Mouse (Mus musculus): ENCODE measurements around the gene Col4a4. TPM values are rescaled to one million over a fixed set of nuclear protein-coding genes. Genes with fewer than 3 reads are reported as not detected.

Col4a4 gene
- polyA plus RNA-seq, 1 experiment from 2014 or later: 0.15 TPM

DNA sequence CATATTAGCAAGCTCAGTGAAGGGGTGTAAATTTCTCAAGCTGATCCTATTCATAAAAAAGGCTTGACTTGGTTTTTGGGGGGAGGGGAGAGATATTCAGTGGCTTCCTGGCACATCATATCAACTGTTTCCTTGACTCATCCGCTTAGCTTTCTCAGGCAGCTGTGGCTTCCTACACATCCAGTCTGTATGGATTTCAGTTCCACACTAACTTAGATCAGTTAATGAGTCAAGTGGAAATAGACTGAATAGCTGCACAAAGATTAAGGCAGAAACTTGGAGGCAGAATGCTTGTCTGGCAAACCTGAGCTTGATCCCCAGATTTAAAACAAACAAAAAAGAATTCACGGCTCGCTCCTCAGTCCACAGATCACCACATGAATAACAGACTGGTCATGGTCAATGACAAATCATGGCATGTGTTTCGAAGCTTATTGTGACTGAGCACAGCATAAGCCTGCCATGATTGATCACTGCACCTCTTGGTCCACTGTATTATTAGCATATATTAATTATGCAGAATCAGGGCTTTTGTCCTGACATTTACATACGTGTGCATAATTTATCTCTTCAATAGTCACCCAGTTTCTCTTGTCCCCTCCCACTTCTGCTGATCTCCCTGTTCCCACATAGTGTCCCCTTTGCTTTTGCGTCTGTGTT is 50.0 kb downstream of the Col4a4 start:
- ATAC-seq (ENCODE audit: low FRiP score) (peak; percentile 91), DNase-seq (ENCODE audit: low spot score) (no peak)
- Histone ChIP-seq H3K4me3 (ENCODE audit: low read depth, low read length) (no peak overlapping the region), H3K4me2 (replicated peaks; ENCODE audit: low read depth, low read length) (no peak overlapping the region), H3K9ac (ENCODE audit: low read depth, low read length) (no peak overlapping the region), H3K9me3 (ENCODE audit: control insufficient read depth, low read length) (no peaks in the 10 kb centered on the region), H3K36me3 (ENCODE audit: control insufficient read depth, insufficient read depth, low read length) (no peaks in the 10 kb centered on the region), H3K27me3 (ENCODE audit: control insufficient read depth, insufficient read depth, low read length) (no peaks in the 10 kb centered on the region), H3K4me1 (replicated peaks; ENCODE audit: control insufficient read depth, insufficient read depth, low read length) (no peaks in the 10 kb centered on the region), H3K27ac (ENCODE audit: low read depth, low read length) (no peak overlapping the region)
- 54% methylated on average over 6 of the region's 6 CpGs for WGBS

DNA sequence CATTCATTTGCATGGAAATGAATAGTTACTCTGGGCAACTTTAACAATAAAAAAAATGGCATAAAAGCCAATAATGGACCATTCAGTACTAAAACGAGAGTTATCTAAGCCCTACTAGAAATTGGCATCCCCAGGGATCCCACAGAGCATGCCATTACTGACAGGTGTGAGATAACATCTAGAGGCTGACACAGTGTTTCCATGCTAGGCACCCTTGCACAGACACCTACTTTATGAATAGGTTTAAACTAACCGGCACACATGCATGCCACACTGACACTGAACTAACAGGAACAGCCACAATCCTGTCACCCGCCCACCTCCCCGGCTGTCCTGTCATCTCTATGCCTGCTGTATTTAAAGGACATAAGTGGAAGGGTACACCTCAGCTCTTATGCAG is 58.7 kb downstream of the Col4a4 start:
- WGBS: 74% methylated on average over 4 of the region's 4 CpGs
- no peak overlapping the region for H3K4me3 ChIP-seq (ENCODE audit: low read depth, low read length)
- H3K9ac ChIP-seq (ENCODE audit: low read depth, low read length): no peak overlapping the region
- no peaks in the 10 kb centered on the region for H3K4me1 ChIP-seq (replicated peaks; ENCODE audit: control insufficient read depth, insufficient read depth, low read length)
- H3K36me3 ChIP-seq (ENCODE audit: control insufficient read depth, insufficient read depth, low read length): no peaks in the 10 kb centered on the region
- ATAC-seq (ENCODE audit: low FRiP score) (no peak), DNase-seq (ENCODE audit: low spot score) (no peak)
- no peaks in the 10 kb centered on the region for H3K27me3 ChIP-seq (ENCODE audit: control insufficient read depth, insufficient read depth, low read length)
- H3K9me3 ChIP-seq (ENCODE audit: control insufficient read depth, low read length): no peaks in the 10 kb centered on the region
- H3K27ac ChIP-seq (ENCODE audit: low read depth, low read length): no peak overlapping the region
- no peak overlapping the region for H3K4me2 ChIP-seq (replicated peaks; ENCODE audit: low read depth, low read length)

DNA sequence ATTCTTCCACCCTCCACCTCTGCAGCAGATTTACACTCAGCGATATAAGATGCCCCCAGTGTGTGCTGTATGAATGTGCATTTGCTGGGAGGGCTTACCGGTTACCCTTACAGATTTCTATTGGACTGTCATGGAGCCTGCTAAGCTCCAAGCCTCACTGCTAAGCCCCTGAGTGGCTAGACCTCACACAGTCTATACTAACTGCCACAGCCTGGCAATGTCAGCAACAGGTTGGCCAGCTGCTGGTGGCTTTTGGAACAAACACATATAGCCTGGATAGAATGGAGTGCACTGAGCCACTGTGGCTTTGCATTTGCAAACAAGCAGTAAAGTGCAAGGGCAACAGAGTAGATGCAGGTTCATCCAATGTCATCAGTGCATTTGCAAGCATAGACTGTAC is 94.7 kb downstream of the Col4a4 start:
- Histone ChIP-seq H3K9ac (ENCODE audit: low read depth, low read length) (no peak overlapping the region), H3K27ac (ENCODE audit: low read depth, low read length) (no peak overlapping the region), H3K27me3 (ENCODE audit: control insufficient read depth, insufficient read depth, low read length) (no peaks in the 10 kb centered on the region), H3K4me3 (ENCODE audit: low read depth, low read length) (no peak overlapping the region), H3K36me3 (ENCODE audit: control insufficient read depth, insufficient read depth, low read length) (no peaks in the 10 kb centered on the region), H3K4me2 (replicated peaks; ENCODE audit: low read depth, low read length) (no peak overlapping the region), H3K9me3 (ENCODE audit: control insufficient read depth, low read length) (no peaks in the 10 kb centered on the region), H3K4me1 (replicated peaks; ENCODE audit: control insufficient read depth, insufficient read depth, low read length) (no peaks in the 10 kb centered on the region)
- no peak for DNase-seq (ENCODE audit: low spot score)
- 87% methylated on average over 2 of the region's 2 CpGs for WGBS
- no peak for ATAC-seq (ENCODE audit: low FRiP score)

DNA sequence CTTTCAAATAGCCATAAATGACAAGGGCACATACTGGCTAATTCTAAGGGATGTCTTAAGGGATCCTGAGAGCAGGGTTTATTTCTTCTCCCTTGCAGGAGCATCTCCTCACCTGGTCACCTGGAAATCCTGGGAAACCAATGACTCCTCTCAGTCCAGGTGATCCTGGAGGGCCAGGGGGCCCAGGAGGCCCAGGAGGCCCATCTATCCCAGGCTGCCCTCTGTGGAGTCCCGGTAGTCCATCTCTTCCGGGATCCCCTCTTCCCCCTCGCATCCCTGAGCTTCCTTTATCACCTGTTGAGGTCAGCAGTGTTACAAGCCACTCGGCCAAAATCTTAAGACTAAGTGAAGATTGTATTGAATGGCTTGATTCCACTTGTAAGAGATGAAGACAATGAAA is 100.3 kb downstream of the Col4a4 start:
- Histone ChIP-seq H3K4me1 (replicated peaks; ENCODE audit: control insufficient read depth, insufficient read depth, low read length) (no peaks in the 10 kb centered on the region), H3K9ac (ENCODE audit: low read depth, low read length) (no peak overlapping the region), H3K36me3 (ENCODE audit: control insufficient read depth, insufficient read depth, low read length) (no peaks in the 10 kb centered on the region), H3K27ac (ENCODE audit: low read depth, low read length) (no peak overlapping the region), H3K4me2 (replicated peaks; ENCODE audit: low read depth, low read length) (no peak overlapping the region), H3K9me3 (ENCODE audit: control insufficient read depth, low read length) (no peaks in the 10 kb centered on the region), H3K4me3 (ENCODE audit: low read depth, low read length) (no peak overlapping the region), H3K27me3 (ENCODE audit: control insufficient read depth, insufficient read depth, low read length) (no peaks in the 10 kb centered on the region)
- no peak for ATAC-seq (ENCODE audit: low FRiP score)
- 89% methylated on average over 4 of the region's 4 CpGs for WGBS
- DNase-seq (ENCODE audit: low spot score): no peak

DNA sequence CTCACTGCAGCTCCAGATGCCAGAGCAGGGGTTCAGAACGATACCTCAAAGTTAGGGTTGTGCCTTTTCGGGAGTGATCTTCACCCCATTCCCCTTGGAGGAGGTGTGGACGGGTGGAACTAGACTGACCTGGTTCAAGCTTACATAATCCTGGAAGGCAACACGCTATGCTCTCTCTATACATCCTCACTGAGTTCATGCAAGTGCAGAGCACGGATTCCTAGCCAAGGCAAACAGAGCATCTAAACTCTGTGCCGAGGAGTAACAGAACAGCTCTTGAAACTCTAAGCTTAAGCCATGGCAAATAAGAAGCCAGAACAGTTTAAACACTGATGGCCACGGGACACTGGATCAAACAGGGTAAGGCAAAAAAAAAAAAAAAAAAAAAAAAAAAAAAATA is 104.3 kb downstream of the Col4a4 start:
- H3K27me3 ChIP-seq (ENCODE audit: control insufficient read depth, insufficient read depth, low read length): no peaks in the 10 kb centered on the region
- H3K4me3 ChIP-seq (ENCODE audit: low read depth, low read length): no peak overlapping the region
- ATAC-seq (ENCODE audit: low FRiP score): no peak
- H3K4me1 ChIP-seq (replicated peaks; ENCODE audit: control insufficient read depth, insufficient read depth, low read length): no peaks in the 10 kb centered on the region
- no peaks in the 10 kb centered on the region for H3K36me3 ChIP-seq (ENCODE audit: control insufficient read depth, insufficient read depth, low read length)
- H3K27ac ChIP-seq (ENCODE audit: low read depth, low read length): no peak overlapping the region
- WGBS: 89% methylated on average over 7 of the region's 7 CpGs
- no peak overlapping the region for H3K4me2 ChIP-seq (replicated peaks; ENCODE audit: low read depth, low read length)
- no peak for DNase-seq (ENCODE audit: low spot score)
- H3K9ac ChIP-seq (ENCODE audit: low read depth, low read length): no peak overlapping the region
- no peaks in the 10 kb centered on the region for H3K9me3 ChIP-seq (ENCODE audit: control insufficient read depth, low read length)

DNA sequence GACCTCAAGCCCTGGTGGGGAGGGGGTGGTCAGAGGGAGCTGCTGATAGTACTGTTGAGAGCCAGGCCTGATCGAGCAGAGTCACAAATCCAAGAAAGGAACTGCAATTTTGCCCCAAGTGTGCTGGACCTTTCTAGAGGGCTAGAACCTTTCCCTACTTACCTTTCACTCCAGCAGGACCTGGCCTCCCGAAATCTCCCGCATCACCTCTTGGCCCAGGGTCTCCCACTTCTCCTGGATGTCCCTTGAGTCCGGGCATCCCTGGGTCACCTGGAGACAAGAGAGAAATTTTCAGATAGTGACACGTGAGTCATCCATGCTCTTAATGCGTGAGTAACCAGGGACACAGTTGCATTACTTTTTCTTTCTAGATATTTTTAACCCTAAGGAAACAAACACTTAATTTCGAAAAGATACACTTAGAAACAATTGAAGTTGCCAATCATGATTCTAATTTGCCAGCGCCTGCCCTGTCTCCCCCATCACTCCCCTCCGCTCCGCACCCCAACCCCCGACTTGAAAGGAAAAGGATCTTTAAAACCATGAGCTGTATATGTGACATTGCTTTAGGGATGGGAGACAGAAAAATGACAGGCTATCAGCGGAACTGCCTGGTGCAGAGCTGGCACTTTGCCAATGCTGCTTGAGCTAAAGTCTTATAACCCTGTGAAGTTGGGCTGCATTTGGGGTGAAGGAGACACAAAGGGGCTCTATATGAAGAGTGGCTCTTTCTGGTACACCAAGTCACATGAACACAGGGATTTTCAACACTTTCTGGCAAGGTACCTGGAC is 106.8 kb downstream of the Col4a4 start:
- no peaks in the 10 kb centered on the region; the same call in 1 of the 2 replicates for H3K4me1 ChIP-seq (replicated peaks; ENCODE audit: control insufficient read depth, insufficient read depth, low read length)
- no peak overlapping the region for H3K4me3 ChIP-seq (ENCODE audit: low read depth, low read length)
- no peak overlapping the region for H3K27ac ChIP-seq (ENCODE audit: low read depth, low read length)
- no peak for DNase-seq (ENCODE audit: low spot score)
- WGBS: 93% methylated on average over 12 of the region's 12 CpGs
- no peaks in the 10 kb centered on the region for H3K36me3 ChIP-seq (ENCODE audit: control insufficient read depth, insufficient read depth, low read length)
- no peak overlapping the region for H3K9ac ChIP-seq (ENCODE audit: low read depth, low read length)
- H3K9me3 ChIP-seq (ENCODE audit: control insufficient read depth, low read length): no peaks in the 10 kb centered on the region
- H3K4me2 ChIP-seq (replicated peaks; ENCODE audit: low read depth, low read length): no peak overlapping the region
- no peak for ATAC-seq (ENCODE audit: low FRiP score)
- H3K27me3 ChIP-seq (ENCODE audit: control insufficient read depth, insufficient read depth, low read length): no peaks in the 10 kb centered on the region

DNA sequence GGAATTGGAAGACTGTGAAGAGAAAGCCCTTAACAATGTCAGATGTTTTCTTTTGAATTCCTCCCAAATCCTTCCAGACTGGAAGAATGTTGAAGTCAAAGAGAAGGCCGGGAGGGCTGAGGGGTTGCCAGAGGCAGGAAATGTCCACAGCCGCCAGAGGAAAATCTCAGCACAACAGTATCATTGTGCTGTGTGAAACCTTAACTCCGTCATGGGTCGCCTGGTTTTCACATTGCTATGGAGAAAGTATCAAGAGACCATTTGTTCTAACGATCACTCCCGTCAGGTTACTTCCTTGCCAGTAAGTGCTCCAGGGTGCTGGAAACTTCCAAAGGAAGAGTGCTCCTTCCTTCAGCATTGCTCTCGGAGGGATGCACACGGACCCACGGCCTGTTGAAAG is 109.9 kb downstream of the Col4a4 start:
- Histone ChIP-seq H3K4me3 (ENCODE audit: low read depth, low read length) (no peak overlapping the region), H3K4me2 (replicated peaks; ENCODE audit: low read depth, low read length) (no peak overlapping the region), H3K4me1 (replicated peaks; ENCODE audit: control insufficient read depth, insufficient read depth, low read length) (peaks cover 2% of the 10 kb centered on the region; the same call in 1 of the 2 replicates), H3K9me3 (ENCODE audit: control insufficient read depth, low read length) (no peaks in the 10 kb centered on the region), H3K27ac (ENCODE audit: low read depth, low read length) (no peak overlapping the region), H3K27me3 (ENCODE audit: control insufficient read depth, insufficient read depth, low read length) (no peaks in the 10 kb centered on the region), H3K36me3 (ENCODE audit: control insufficient read depth, insufficient read depth, low read length) (no peaks in the 10 kb centered on the region), H3K9ac (ENCODE audit: low read depth, low read length) (no peak overlapping the region)
- WGBS: 14% methylated on average over 9 of the region's 9 CpGs
- peak; percentile 52 for DNase-seq (ENCODE audit: low spot score)
- peak; percentile 23; the same call in 1 of the 2 replicates for ATAC-seq (ENCODE audit: low FRiP score)

DNA sequence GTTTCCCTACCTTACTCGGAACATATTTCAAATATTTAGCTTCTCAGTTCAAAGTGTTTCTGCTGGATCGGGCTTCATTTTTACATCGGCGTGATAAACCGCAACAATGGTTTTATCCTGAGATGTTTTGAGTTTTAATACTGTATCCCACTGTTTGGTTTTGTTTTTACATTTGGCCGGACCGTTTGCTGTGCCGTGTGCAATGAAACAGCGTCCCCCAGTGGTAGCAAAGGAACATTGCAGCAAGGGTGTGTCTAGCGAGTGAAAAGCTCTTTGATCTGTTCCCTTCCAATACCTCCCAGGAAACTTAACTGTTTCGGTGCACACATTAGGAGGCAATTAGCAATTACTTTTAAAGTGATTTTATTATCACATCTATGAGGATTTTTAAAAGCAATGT is 110.4 kb downstream of the Col4a4 start:
- no peaks in the 10 kb centered on the region for H3K36me3 ChIP-seq (ENCODE audit: control insufficient read depth, insufficient read depth, low read length)
- DNase-seq (ENCODE audit: low spot score): peak; percentile 79
- H3K27me3 ChIP-seq (ENCODE audit: control insufficient read depth, insufficient read depth, low read length): no peaks in the 10 kb centered on the region
- H3K4me2 ChIP-seq (replicated peaks; ENCODE audit: low read depth, low read length): no peak overlapping the region
- H3K4me3 ChIP-seq (ENCODE audit: low read depth, low read length): no peak overlapping the region
- WGBS: 40% methylated on average over 11 of the region's 11 CpGs
- no peak overlapping the region for H3K27ac ChIP-seq (ENCODE audit: low read depth, low read length)
- H3K9ac ChIP-seq (ENCODE audit: low read depth, low read length): no peak overlapping the region
- peaks cover 2% of the 10 kb centered on the region; the same call in 1 of the 2 replicates for H3K4me1 ChIP-seq (replicated peaks; ENCODE audit: control insufficient read depth, insufficient read depth, low read length)
- no peaks in the 10 kb centered on the region for H3K9me3 ChIP-seq (ENCODE audit: control insufficient read depth, low read length)
- no peak for ATAC-seq (ENCODE audit: low FRiP score)

DNA sequence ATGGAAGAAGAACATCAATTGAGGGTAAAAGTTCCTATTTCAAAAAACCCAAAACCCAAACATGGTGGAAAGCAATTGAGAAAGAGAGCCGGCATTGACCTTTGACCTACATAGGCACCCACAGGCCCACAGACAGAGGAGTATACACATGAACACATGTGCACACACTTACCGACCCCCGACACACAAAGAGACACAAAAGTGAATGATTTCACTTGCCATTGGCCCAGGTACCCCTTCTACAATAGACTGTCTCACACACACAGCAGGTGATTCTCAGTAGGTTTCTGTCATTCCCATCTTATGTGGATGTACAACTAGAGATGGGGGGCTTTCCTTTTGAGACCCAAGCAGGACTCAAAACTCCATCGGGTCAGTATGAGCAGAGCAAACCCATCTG is 110.8 kb downstream of the Col4a4 start:
- no peaks in the 10 kb centered on the region for H3K9me3 ChIP-seq (ENCODE audit: control insufficient read depth, low read length)
- DNase-seq (ENCODE audit: low spot score) (no peak), ATAC-seq (ENCODE audit: low FRiP score) (no peak)
- H3K27me3 ChIP-seq (ENCODE audit: control insufficient read depth, insufficient read depth, low read length): no peaks in the 10 kb centered on the region
- no peaks in the 10 kb centered on the region for H3K36me3 ChIP-seq (ENCODE audit: control insufficient read depth, insufficient read depth, low read length)
- no peak overlapping the region for H3K4me3 ChIP-seq (ENCODE audit: low read depth, low read length)
- 66% methylated on average over 4 of the region's 4 CpGs for WGBS
- no peak overlapping the region for H3K4me2 ChIP-seq (replicated peaks; ENCODE audit: low read depth, low read length)
- no peak overlapping the region for H3K9ac ChIP-seq (ENCODE audit: low read depth, low read length)
- H3K4me1 ChIP-seq (replicated peaks; ENCODE audit: control insufficient read depth, insufficient read depth, low read length): peaks cover 2% of the 10 kb centered on the region; the same call in 1 of the 2 replicates
- H3K27ac ChIP-seq (ENCODE audit: low read depth, low read length): no peak overlapping the region

All from hindbrain, embryonic 11.5 days (tissue).